Mouse (Mus musculus) forebrain, embryonic 13.5 days (tissue): Measurements from ENCODE around the gene Col19a1. TPM values are rescaled to one million over a fixed set of nuclear protein-coding genes. Genes with fewer than 3 reads are reported as not detected.
A peak's percentile ranks its signal among the peaks of the same experiment; 100 is the strongest.

Experiments
- ATAC-seq: fragments of 200-750 bp; cut with Nextera tagmentation; 2 replicates; pipeline ENCODE4 v1.8.0; 2017
- H3K27ac ChIP-seq: fragments of 300-500 bp; sonication (generic); 2 replicates; pipeline ENCODE4 v1.5.1; 2015; ENCODE audit warnings: inconsistent platforms, mild to moderate bottlenecking, moderate library complexity
- H3K27me3 ChIP-seq: fragments of 300-500 bp; sonication (generic); 2 replicates; pipeline ENCODE4 v1.6.1; 2015; ENCODE audit warnings: mild to moderate bottlenecking, inconsistent platforms
- H3K36me3 ChIP-seq: fragments of 300-500 bp; sonication (generic); 2 replicates; pipeline ENCODE4 v1.6.1; 2015; ENCODE audit warnings: mild to moderate bottlenecking, inconsistent platforms; ENCODE audit not compliant: poor library complexity, severe bottlenecking
- H3K4me1 ChIP-seq: fragments of 300-500 bp; sonication (generic); 2 replicates; pipeline ENCODE4 v1.6.1; 2015; ENCODE audit warnings: inconsistent platforms
- H3K4me2 ChIP-seq: fragments of 300-500 bp; sonication (generic); 2 replicates; pipeline ENCODE4 v1.6.1; 2015; ENCODE audit warnings: inconsistent platforms, mild to moderate bottlenecking, moderate library complexity
- H3K4me3 ChIP-seq: fragments of 300-500 bp; sonication (generic); 2 replicates; pipeline ENCODE4 v1.5.1; 2015; ENCODE audit warnings: mild to moderate bottlenecking, inconsistent platforms
- H3K9ac ChIP-seq: fragments of 300-500 bp; sonication (generic); 2 replicates; pipeline ENCODE4 v1.6.1; 2015; ENCODE audit warnings: mild to moderate bottlenecking, inconsistent platforms
- H3K9me3 ChIP-seq: fragments of 300-500 bp; sonication (generic); replicated peaks from 2 replicates; pipeline ENCODE4 v1.6.1; 2016; ENCODE audit warnings: inconsistent platforms
- WGBS: fragments of 180-500 bp; shearing (Covaris S2); methylation state at CpG from one replicate; pipeline ENCODE4 v1.1.7; 2015; 5-methylcytosine and 5-hydroxymethylcytosine counted together
- polyA plus RNA-seq: library from polyadenylated mRNA; unstranded; fragments of >200 nt; fragmentation: Nextera tagmentation; extraction: Ambion mirVana; gene quantifications from 2 replicates; pipeline ENCODE4 v1.2.1, GENCODE M21; 2015

Col19a1 gene
- polyA plus RNA-seq, 1 experiment from 2014 or later, result 0.48 TPM

DNA sequence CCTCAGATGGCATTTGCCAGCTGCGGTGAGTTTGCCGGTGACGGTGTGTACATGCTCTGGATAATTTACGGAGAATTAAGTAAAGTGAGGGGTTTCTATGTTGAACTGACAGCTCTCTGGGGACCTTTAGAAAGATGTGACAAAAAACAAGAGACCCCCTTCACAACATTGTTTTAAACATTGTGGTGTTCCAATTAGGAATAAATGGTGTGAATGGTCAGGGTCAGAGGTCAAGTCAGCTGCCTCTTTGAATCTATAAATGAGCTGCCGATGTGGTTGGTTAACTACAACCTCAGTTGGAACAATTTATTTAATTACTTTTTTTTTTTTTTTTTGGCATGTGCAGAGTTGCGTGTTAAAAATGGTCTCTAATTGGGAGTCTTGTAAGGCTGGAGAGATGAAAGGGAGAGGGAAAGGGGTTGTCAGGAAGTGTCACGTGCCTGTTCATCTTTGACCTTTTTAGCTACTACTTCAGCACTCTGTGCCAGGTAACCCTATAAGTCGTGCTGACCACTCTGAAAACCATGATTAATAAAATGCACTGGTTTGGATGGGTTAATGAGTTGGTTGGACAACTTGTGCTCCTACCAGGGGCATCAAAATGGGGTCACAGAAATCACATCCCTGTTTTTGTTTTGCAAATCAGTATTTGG lies 347.1 kb downstream of the Col19a1 start:
- no peak overlapping the region for H3K9ac ChIP-seq
- no peak overlapping the region for H3K4me3 ChIP-seq
- 7% methylated on average over 8 of the region's 8 CpGs for WGBS
- H3K4me1 ChIP-seq, result peaks cover 14% of the 10 kb centered on the region
- ATAC-seq, result peak; percentile 54; the same call in 1 of the 2 replicates
- peaks cover 4% of the 10 kb centered on the region; the same call in 1 of the 2 replicates for H3K27me3 ChIP-seq
- H3K9me3 ChIP-seq, result no peaks in the 10 kb centered on the region
- H3K27ac ChIP-seq, result no peak overlapping the region
- no peaks in the 10 kb centered on the region for H3K36me3 ChIP-seq
- H3K4me2 ChIP-seq, result peak overlapping the region; percentile 22

DNA sequence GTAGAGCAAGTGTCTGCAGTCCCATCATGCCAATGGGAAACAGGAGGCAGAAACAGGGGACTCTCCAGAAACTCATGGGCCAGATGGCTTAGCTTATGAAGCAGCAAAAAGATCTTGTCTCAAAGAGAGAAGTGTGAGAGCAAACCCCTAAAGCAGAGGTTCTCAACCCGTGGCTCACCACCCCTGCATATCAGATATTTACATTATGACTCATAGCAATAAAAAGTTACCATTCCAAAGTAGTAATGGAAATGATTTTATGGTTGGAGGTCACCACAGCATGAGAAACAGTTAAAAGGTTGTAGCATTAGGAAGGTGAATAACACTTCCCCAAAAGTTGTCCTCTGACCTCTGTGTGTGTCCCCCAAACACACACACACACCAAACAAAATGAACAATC lies 350.9 kb downstream of the Col19a1 start:
- no peak overlapping the region for H3K27ac ChIP-seq
- 87% methylated on average over 1 of the region's 1 CpGs for WGBS
- H3K36me3 ChIP-seq, result no peaks in the 10 kb centered on the region
- no peak overlapping the region for H3K4me2 ChIP-seq
- H3K9ac ChIP-seq, result no peak overlapping the region
- no peak overlapping the region for H3K4me3 ChIP-seq
- no peak for ATAC-seq
- 0 out of 2 replicates have a peak, but pooled peaks cover 9% of the 10 kb centered on the region for H3K27me3 ChIP-seq
- peaks cover 20% of the 10 kb centered on the region for H3K4me1 ChIP-seq
- no peaks in the 10 kb centered on the region for H3K9me3 ChIP-seq

DNA sequence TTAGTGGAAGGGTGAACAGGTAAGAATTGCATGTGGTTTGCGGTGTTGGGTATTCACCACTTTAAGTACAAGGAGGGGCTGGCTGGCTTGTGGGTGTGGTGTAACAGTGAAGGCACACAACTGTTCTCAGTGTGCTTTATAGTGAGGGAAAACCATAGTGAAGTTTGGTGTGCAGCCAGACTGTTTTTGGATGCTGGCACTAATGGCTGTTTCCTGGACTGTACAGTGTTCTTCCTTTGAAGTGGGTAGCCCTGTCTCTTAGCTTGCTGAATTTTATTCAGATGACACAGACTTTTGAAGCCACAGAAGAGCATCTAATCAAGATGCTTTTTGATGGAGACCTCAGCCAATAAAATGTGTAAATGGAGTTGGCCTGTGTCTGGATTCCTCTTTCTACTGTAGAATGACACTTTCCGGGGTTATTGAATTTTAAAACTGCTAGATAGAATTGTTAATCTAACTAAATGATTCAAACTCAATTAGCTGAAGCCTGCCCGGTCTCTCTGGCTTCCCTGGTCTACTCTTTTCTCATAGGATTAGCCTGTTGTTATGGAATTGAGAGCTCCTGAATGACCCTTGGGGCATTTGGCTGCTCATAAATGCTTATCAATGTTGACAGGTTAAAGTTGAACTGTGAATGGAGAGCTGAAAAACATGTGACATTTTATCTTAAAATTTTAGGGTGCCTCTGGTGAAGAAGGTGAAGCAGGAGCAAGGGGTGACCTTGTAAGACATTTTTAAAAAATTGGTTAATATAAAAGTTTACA lies 355.6 kb downstream of the Col19a1 start:
- no peak overlapping the region for H3K9ac ChIP-seq
- peak; percentile 28 for ATAC-seq
- no peak overlapping the region for H3K4me2 ChIP-seq
- H3K27me3 ChIP-seq, result 0 out of 2 replicates have a peak, but pooled peaks cover 5% of the 10 kb centered on the region
- H3K27ac ChIP-seq, result no peak overlapping the region
- no peaks in the 10 kb centered on the region for H3K36me3 ChIP-seq
- no peak overlapping the region for H3K4me3 ChIP-seq
- H3K4me1 ChIP-seq, result peaks cover 20% of the 10 kb centered on the region
- no peaks in the 10 kb centered on the region for H3K9me3 ChIP-seq
- WGBS, result 38% methylated on average over 3 of the region's 3 CpGs

DNA sequence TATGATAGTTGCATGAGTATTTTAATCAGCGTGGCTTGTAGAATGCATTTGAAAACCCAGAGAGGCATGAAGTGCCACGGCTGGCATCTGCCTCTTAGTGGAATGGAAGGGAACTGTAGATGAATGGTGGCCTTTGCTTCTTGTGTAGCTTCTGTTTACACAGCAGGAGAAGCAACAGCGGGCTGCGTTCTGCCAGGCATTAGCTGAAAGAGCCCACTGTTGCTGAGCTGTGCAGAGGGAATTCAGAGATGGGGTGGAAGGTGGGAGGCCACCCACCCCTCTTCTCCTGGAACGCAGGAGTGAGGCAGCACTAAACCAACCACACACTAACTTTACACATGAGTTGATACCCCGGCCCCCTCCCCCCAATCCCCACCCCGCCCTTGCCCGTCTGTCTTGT lies 356.8 kb downstream of the Col19a1 start:
- Histone ChIP-seq H3K9ac (no peak overlapping the region), H3K36me3 (no peaks in the 10 kb centered on the region), H3K4me2 (no peak overlapping the region), H3K9me3 (no peaks in the 10 kb centered on the region), H3K27me3 (0 out of 2 replicates have a peak, but pooled peaks cover 5% of the 10 kb centered on the region), H3K4me3 (no peak overlapping the region), H3K4me1 (peaks cover 26% of the 10 kb centered on the region), H3K27ac (no peak overlapping the region)
- 35% methylated on average over 8 of the region's 8 CpGs for WGBS
- ATAC-seq, result 0 out of 2 replicates have a peak, but pooled peaks have one; percentile 33

DNA sequence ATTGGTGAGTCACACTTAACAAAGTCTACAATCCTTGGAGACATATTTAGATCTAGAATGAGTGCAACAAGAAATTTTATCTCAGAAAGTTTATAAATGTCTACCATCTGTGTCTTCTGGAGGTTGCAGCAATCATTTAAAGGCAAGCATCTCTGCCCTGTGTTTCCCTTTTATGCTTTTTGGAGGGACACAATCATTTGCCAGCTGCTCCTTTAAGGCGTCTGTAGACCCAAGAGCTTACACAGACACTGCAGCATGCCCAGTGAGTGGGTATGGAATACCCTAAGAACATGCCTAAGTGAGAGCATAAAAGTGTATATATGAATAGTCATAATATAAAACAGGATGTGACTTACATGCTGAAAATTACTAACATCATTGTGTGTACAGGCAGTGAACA lies 357.7 kb downstream of the Col19a1 start:
- no peak overlapping the region for H3K4me3 ChIP-seq
- peaks cover 26% of the 10 kb centered on the region for H3K4me1 ChIP-seq
- H3K9me3 ChIP-seq, result no peaks in the 10 kb centered on the region
- no peak overlapping the region for H3K9ac ChIP-seq
- 85% methylated on average over 1 of the region's 1 CpGs for WGBS
- H3K36me3 ChIP-seq, result no peaks in the 10 kb centered on the region
- H3K27ac ChIP-seq, result no peak overlapping the region
- no peak overlapping the region for H3K4me2 ChIP-seq
- no peak for ATAC-seq
- H3K27me3 ChIP-seq, result 0 out of 2 replicates have a peak, but pooled peaks cover 2% of the 10 kb centered on the region

DNA sequence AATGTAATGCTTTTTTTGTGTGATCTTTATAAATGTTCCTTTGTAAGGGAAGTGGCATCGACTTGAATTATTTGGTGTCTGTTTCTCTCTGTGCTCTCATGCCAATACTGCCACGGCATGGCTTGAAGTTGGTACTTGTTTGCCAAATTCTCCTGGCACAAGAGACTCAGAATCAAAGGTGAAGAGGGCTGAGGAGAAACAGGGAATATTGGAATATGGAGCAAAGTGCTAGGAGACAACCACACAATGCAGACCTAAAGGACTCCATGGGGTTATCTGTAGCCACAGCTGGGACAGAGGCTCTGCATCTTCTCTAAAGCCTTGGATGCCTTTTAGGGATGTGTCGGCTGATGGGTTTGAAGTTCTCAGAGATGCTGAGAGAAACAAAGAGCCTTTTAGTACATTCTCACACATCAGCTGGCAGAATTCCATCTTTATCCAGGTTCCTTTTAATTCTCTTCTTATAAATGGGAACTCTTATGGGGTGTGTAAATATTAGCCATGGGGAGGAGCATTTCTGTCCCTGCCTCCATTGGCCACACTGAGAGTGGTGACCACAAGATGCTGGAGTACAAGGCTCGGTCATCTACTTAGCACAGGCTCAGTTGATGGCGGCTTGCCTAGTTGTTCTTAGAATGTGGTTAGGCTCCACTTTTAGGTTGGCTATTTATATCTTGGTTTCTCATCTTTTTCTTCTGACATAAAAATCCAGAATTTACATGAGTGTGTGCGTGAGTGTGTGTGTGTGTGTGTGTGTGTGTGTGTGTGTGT lies 360.1 kb downstream of the Col19a1 start:
- H3K9me3 ChIP-seq, result no peaks in the 10 kb centered on the region
- no peak overlapping the region for H3K4me2 ChIP-seq
- H3K27ac ChIP-seq, result peak overlapping the region; percentile 66
- WGBS, result 67% methylated on average over 6 of the region's 6 CpGs
- no peak for ATAC-seq
- H3K27me3 ChIP-seq, result no peaks in the 10 kb centered on the region
- no peak overlapping the region for H3K9ac ChIP-seq
- no peak overlapping the region for H3K4me3 ChIP-seq
- H3K4me1 ChIP-seq, result peaks cover 26% of the 10 kb centered on the region
- H3K36me3 ChIP-seq, result no peaks in the 10 kb centered on the region

DNA sequence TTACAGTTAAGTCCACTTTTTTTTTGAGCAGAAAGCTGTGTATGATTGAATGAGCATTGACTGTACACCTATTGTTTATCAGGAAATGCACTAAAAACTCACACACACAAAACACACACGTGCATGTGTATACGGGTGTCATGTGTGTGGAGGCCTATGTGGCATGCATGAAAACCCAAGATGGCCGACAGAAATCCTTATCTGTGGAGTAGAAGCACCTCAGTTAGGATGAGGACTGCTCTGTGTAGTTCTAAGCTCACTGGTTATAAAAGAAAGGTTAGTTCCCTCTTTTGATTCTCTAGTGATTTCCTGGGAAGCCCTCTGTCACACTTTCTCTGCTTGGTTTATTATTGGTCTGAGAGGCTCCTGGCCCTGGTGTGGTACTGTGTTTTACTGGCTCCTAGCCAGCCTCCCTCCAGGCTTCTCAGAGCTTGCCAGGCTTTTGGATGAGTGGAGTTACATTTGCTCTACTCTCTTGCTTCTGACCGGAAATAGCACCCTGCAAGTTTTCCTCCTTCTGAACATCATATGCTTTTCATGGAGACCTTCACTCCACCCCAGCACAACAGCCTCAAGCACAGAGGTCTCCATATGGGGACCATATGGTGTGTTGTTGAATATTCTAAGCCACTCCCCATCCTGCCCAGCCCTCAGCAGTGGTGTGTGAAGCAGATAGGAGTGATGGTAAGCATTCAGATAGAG lies 361.3 kb downstream of the Col19a1 start:
- H3K9me3 ChIP-seq, result no peaks in the 10 kb centered on the region
- WGBS, result 81% methylated on average over 4 of the region's 4 CpGs
- H3K9ac ChIP-seq, result no peak overlapping the region
- H3K4me1 ChIP-seq, result peaks cover 18% of the 10 kb centered on the region; the same call in 1 of the 2 replicates
- ATAC-seq, result peak; percentile 94
- H3K36me3 ChIP-seq, result no peaks in the 10 kb centered on the region
- H3K4me2 ChIP-seq, result no peak overlapping the region
- peak overlapping the region; percentile 75 for H3K27ac ChIP-seq
- no peaks in the 10 kb centered on the region for H3K27me3 ChIP-seq
- no peak overlapping the region for H3K4me3 ChIP-seq

DNA sequence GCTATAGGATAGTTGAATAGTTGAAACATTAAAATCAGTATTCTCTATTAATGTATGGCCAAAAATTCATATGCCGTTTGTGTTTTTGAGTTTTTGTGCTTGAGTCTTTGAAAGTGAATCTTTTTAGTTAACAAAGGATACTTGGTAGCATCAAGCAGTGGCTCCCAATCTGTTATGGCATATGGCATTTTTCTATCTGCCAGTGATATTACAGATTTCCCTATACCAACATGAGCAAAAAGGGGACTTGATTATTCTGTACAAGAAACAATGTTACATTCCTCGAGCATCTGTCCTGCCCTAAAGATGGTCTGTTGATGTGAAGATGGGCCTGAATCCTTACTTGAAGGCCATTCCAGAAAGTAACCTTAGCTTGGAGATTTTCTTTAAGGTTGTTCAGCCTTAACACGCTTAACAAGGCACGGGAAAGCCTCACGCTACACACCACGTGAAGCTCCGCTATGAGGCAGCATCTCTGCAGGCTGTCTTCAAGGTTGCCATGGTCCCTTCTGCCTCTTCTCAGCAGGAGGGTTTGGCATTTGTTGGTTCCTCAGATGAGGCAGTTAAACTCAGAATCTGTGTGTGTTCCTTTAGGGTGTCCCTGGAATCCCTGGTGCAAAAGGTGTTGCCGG lies 364.2 kb downstream of the Col19a1 start:
- H3K36me3 ChIP-seq, result no peaks in the 10 kb centered on the region

DNA sequence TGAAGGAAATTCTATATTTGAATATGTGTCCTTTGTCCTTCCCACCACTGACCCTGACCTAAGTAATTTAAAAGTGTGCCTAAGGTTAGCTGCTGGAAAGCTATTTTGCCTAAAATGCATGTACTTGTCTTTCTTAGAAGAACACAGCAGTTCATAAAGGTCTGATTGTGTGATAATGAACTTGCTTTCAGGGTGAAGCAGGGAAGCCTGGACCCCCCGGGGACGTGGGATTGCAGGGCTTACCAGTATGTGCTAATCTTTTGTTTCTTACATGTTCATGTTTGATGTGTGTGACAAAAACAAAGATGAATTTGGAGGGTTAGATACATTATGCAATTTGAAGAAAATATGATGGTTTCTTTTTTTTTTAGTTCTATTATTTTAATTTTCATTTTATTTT lies 365.0 kb downstream of the Col19a1 start:
- Histone ChIP-seq H3K4me3 (no peak overlapping the region), H3K27ac (no peak overlapping the region), H3K4me2 (no peak overlapping the region), H3K4me1 (peaks cover 11% of the 10 kb centered on the region; the same call in 1 of the 2 replicates), H3K9me3 (no peaks in the 10 kb centered on the region), H3K9ac (no peak overlapping the region), H3K36me3 (no peaks in the 10 kb centered on the region), H3K27me3 (no peaks in the 10 kb centered on the region)
- ATAC-seq, result no peak
- WGBS, result 73% methylated on average over 2 of the region's 2 CpGs

More for the DNA sequence above, 364.2 kb downstream of the Col19a1 start:
- no peak for ATAC-seq
- no peaks in the 10 kb centered on the region for H3K9me3 ChIP-seq
- H3K9ac ChIP-seq, result no peak overlapping the region
- peak overlapping the region; percentile 35; the same call in 1 of the 2 replicates for H3K27ac ChIP-seq
- H3K4me2 ChIP-seq, result no peak overlapping the region
- peaks cover 12% of the 10 kb centered on the region; the same call in 1 of the 2 replicates for H3K4me1 ChIP-seq
- H3K27me3 ChIP-seq, result no peaks in the 10 kb centered on the region
- 79% methylated on average over 8 of the region's 8 CpGs for WGBS
- H3K4me3 ChIP-seq, result no peak overlapping the region

DNA sequence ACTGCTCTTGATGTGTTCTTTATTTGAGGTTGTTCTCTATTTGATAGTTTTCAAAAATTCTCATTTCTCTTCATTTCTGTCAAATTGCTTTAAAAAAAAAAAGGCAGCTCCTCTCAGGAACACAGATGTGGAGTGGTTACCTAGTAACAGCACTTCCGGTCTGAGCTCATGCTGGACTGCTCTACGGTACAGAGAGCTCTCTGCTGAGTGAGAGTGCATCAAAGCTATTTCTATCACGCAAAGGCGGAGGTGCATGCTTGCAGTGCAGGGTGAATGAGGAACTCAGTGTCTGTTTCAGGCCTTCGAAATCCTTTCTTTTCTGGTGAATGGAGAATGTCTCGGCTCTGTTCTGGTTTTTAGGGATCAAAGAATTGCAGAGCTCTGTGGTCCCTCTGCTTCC lies 368.2 kb downstream of the Col19a1 start:
- Histone ChIP-seq H3K36me3 (no peaks in the 10 kb centered on the region), H3K9me3 (no peaks in the 10 kb centered on the region), H3K4me2 (no peak overlapping the region), H3K27me3 (no peaks in the 10 kb centered on the region), H3K4me1 (no peaks in the 10 kb centered on the region), H3K4me3 (no peak overlapping the region), H3K9ac (no peak overlapping the region), H3K27ac (no peak overlapping the region)
- WGBS, result 32% methylated on average over 6 of the region's 6 CpGs
- peak; percentile 83 for ATAC-seq
